Mouse (Mus musculus): Measurements from ENCODE around the gene Ndufa7.

- TF ChIP-seq CTCF (IDR thresholded peaks at IDR 0.05; ENCODE audit: borderline replicate concordance, extremely low read depth, insufficient read depth, insufficient read length) (no peak), POLR2A (IDR thresholded peaks at IDR 0.05; ENCODE audit: borderline replicate concordance, extremely low read depth, insufficient read depth, insufficient read length, poor library complexity, severe bottlenecking) (no peak)
Measured at GRCm38 (mm10) chr17:33829561-33829960, 5.2 kb downstream of the Ndufa7 start.

Measured in brain, embryonic 14.5 days (tissue).